Mouse (Mus musculus): ENCODE data around the gene Tspan4.

The Tspan4 gene

DNA sequence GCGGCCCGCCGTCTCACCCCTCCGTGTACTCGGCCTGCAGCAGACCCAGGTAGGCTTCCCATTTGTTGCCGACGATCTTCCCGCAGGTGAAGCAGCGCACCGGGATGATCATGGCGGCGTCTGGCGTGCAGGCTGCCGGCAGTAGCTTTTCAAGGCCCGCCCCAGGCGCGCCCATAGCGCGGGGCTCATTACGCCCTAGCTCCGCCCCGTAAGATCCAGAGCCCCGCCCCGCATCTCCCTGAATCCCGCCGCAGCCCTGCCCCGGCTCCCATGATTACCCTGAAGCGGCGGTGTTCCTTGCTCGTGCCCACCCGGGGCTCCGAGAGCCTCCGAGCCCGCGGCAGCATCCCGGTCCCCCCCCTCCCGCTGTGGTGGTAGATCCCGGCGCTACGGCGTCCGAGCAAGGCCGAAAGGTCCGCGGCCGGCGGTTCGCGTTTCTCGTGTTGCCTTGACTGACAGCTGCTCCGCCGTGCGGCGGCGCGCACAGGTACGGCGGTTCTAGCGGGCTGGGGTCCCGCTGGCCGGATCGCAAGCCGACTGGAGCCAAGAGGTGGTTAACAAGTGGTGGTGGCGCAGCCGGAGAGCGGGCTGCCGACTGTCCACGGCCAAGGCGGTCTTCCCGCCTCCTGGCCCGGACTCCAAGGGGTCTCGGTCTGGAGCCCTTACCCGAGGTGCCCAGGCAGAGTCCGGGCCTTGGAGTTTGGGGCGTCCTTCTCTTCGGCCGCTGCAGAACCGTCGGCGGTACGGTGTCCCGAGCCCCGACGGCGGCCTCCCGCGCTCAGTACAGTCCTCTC lies at the start of gene Tspan4, which contains the start of gene Polr2l:
Gene Tspan4, plus strand, starts transcription at position 230 of the 794 bp plus-strand sequence.
Gene Polr2l, minus strand, starts transcription at position 122 of the 794 bp plus-strand sequence.
- peak; percentile 68 for ATAC-seq (ENCODE audit: low TSS enrichment)

DNA sequence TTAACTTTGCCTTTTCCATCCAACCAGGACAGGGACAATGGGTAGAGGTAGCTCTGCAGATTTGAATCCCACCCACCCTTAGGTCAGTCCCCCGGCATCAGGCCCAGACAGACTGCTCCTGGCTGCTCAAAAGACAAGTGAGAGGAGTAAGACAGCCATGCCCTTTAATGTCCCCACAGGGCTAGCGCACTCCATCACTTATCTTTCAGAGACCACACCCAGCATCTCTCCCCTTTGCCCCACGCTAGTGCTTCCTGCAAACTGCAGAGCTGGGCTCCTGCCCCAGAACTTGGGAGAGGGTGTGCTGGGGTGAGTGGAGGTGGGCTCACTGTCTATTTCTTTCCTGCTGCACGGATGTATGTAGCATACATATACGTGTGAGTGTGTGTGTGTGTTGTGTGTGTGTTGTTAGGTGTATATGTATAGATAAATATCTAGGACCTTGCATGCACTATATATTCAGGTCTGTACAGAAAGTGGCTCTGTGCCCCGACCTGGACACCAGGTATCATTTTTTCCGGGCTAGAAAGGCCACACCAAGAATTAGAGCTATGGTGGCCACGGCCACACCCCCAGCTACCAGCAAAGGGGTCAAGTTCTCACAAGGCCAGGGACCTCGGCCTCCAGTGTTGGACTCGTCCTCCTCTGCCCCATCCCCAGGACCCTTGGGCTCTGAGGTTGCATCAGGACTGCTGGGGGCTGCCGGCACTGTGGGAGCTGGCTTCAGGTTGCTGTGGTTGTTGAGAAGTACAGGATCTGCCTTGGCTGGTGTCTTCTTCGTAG lies 47.9 kb upstream of the Tspan4 start:
- ATAC-seq (ENCODE audit: low TSS enrichment), result no peak

DNA sequence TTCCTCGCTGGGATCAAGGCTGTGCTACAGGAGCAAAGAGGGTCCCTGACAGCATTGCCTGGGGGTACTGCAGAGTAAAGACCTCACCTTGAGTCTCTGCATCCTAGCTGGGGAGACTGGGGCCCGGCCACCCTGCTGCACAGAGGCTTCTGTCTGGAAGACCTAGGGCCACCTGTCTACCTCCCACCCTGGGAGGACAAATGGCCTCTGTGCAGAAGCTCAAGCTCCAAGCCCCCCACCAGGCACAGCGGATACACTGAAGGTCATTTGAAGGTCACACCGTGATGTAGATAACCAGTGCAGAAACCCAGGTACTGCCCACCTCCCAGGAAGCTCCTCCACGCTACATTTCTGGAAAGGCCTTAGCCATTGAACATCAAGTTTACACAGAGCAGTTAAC lies 46.3 kb upstream of the Tspan4 start:
- no peak for ATAC-seq (ENCODE audit: low TSS enrichment)

DNA sequence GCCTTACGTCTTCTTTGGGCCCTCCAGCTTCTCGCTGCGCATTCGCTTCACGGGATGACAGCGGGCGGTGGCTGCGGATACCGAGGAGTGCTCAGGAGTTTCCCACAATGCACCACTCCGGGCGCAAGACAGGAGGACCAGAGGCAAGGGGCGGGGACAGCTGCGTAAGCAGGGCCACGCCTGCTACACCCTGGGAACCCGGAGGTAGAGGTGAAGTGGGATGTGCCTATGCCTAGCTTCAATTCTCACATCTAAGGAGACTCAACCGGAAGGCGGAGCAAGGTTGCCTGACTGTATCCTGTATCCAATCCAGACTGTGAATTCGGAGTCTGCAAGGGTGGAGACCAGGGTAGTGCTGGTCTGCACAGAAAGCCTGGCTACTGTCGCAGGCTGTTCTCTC lies 45.7 kb upstream of the Tspan4 start, which contains the start of gene Cend1:
Gene Cend1, minus strand, starts transcription at position 182 of the 400 bp plus-strand sequence.
- peak; percentile 89 for ATAC-seq (ENCODE audit: low TSS enrichment)

DNA sequence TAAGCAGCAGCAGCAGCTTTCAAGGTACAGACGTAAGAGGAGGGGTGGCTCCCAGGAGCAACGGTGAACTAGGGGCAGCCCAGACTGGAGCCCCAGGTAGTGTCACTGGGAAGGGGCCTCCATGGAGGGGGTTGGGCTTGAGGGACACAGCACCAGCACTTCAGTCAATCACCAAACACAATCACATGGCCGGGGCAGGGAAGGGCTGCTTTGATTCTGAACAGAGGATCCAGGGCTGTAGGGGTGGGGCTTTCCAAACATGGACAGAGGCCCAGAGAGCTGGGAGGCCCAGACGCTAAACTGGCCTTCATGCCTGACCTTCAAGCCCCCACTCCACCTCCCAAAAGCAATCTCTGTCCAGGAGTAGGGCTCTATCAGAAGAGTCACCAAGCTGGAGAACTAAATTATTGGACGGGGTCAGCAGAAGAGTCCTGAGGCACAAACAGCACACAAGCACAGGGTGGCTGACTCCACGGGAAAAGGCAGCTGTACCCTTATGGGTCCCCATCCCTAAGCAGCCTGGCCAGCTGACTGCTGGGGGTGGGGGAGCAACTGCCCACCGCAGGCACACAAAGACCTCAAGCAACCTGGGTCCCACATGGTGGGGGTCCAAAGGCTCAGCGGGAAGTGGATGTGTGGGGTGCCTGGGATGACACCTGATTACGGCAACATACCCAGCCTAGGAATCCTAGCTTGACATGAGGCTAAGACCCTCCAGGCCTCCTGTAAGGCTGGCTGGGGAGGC lies 45.0 kb upstream of the Tspan4 start:
- no peak for ATAC-seq (ENCODE audit: low TSS enrichment)

DNA sequence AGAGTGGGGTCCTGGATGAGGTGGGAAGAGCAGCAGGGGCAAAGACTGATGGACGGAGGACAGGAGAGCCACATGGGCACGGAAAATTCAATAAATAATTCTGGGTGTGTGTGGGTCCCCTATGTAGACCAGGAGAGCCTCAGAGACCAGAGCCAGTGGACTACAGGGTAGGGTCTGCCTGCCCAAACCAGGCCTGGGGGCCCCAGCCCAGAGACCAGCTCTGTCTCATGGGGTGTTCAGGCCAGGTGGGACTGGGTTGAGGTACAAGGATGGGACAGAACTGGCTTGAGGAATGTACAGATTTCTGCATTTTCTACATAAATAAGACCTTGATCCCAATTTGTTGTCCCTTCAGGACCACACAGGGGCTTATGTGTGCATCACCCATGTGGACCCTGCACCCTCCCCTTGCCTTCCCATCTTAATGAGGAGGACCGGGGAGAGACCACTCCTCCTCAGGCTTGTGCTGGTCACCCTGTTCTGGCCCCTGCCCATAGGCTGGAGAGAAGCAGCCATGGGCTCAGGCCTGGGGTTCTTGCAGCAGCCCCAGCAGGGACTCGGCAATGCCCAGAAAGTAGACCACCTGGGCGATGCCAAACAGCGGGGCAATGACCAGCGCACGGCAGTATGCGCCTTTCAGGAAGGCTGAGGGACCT lies 44.3 kb upstream of the Tspan4 start:
- ATAC-seq (ENCODE audit: low TSS enrichment), result no peak

DNA sequence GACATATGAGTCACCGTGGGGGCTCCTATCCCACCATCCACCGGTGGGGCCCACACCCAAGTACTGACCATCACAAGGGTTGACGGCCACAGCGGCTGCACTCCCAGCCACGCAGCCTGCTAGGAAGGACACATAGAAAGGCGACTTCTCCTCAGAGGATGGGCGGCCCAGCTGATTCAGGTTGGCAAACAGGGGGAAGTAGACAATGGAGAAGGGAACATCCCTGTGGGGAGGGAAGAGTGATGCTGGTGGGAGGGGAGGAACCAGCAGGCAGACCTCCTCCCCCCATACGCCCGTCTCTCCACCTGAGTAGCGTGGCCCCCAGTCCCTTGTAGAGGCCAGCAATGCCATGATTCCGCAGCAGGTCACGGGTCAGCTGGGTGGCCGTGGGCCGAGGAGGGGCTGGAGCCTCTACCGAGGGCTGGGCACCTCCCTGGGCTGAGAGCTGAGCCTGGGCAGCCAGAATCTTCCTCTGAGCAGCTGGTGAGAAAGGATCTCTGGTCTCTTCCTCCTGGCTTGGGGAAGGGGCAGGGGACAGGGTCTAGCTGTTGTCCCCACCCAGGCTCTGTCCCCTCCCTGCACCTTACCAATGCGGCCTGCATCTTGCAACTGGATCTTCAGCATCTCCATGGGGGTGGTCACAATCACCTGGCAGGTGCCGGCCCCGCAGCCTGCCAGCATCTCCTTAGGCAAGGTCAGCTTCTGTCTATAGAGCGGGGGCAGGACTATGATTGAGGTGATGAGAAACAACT lies 43.4 kb upstream of the Tspan4 start:
- ATAC-seq (ENCODE audit: low TSS enrichment), result no peak

DNA sequence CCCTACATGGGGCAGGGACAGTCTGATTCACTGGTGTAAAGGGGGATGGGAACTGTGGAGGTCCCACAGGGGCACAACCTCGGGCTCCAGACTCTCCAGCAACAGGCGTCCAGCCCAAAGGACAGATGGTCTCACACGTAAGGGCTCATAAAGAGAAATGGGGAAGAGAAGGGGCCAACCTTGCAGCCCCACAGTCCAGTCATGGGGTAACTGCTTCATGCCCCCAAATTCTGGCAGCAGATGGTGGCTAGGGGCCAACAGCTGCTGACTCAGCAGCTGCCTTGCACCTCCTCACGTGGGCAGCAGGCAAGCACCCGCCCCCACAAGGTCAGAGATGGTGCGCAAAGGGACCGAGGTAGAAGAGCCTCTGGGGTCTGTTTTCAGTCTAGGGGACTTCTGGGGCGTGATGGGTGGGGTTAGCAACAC lies 42.8 kb upstream of the Tspan4 start:
- no peak for ATAC-seq (ENCODE audit: low TSS enrichment)

DNA sequence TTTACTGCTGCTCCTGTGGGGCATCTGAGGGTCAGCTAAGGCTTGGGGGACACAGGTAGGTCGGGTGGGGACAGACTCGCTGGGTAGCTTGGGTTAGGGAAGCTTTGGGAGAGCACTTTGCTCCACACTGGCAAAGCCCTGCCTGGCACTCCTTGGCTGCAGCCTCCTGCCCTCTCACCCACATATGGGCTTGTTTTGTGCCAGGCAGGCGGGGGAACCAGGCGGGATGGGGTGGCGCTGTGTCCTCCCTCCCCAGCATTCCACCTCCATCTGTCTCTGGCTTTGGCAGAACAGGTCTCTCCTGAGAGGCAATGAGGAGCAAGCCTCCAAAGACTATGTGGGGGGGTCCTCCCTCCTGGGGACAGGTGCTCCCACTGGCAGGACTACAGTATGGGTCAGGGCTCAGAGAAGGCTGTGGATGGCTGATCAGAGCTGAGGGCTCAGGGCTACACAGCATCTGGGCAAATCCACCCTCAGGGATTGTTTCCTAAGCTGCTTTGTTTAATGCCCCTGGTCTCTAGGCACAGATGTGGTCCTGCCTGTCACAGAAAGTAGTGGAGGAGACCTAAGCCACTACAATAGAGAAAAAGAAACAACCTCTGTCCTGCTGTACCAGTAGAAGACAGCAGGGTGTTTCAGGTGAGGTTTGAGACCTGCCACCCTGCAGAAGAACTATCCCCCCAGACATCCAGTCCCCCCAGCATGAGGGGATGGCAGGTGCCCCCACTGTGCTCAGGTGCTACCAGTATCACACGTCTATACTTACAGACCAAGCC lies 42.1 kb upstream of the Tspan4 start:
- no peak for ATAC-seq (ENCODE audit: low TSS enrichment)

DNA sequence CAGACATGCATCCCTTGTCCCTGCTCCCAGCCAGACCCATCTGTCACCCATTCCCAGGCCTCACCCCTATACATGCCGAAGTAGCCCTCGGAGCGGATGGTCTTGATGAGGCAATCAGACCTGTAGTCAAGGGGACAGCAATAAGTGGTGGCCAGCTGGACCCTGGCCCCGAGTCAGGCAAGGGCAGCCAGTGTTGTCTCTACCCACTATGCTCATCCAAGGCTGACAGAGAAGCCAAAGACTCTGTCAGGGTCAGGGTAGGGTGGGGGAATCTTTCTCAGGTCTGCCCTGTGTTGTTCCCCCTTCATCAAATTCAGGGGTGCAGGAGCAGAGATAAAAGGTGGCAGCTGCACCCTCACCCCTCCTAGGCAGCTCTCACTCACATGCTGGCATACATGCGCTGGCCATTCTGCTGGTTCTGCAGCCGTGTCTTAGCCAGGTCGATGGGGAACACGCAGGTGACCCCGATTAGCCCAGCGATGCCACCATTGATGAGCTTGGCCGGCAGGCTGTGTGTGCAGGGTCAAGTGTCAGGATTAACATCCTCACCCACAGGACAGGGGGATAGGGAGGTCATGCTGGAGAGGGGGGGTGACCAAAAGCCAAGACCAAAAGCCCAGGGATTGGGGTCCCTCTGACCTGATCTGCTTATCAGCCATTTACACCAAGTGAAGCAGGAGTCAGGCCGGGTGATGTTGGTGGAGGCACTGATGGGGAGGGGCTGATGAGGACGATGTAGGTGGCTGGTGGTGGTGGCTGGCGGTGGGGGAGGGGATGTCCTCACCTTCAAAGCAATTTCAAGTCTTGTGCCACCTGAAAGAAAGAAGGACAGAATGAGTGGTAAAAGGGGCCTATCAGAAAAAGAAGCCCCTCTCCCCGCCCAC lies 41.3 kb upstream of the Tspan4 start:
- no peak for ATAC-seq (ENCODE audit: low TSS enrichment)

DNA sequence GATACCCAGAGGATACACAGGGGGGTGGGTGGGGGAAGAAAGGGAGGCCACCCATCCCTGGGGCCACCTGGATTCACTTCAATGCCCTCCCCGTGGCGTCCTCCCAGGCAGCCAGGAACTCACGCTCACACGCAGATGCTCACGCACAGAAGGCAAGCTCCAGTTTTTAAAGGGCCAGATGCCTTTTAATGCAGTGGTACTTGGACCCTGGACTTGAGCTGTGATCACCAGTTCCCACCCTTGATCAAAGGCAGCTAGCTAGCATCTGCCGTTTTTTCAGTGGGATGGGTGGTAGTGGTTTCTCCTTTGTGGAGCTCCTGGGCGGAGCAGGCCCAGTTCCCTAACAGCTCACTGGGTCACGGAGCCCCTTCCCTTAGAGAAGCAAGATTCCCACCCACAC lies 40.6 kb upstream of the Tspan4 start:
- peak; percentile 33; the same call in 1 of the 2 replicates for ATAC-seq (ENCODE audit: low TSS enrichment)

DNA sequence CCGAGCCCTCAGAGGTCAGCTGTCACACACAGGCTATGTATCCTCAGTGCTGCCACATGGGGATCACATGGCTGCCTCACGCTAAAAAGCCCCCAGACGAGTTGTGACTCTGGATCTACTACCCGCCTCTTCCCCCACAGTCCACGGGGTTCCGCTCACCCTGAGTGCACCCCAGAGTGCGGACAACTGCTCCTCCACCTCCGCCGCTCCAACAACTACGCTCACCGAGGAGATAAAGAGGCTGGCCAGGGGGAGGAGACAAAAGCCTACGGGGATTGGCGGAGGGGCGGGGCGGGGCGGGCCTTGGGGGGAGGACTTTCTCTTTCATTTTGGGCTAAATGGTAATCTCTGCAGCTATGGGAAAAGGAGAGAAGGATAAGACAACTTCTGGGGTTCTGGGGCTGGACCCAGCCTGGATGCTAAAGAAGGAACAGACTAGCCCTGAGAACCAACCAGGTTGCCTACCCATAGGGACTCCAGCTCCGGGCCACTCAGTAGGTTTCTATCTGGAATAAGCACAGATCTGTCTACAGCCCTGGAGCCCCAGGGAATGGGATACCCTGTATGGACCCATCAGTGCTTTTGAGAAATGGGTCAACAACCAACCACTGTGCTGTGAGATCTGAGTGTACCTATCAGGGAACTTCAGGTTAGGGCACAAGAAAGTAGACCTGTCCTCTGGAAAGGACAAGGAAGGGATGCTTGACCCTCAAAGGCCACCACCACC lies 39.7 kb upstream of the Tspan4 start:
- peak; percentile 34; the same call in 1 of the 2 replicates for ATAC-seq (ENCODE audit: low TSS enrichment)

DNA sequence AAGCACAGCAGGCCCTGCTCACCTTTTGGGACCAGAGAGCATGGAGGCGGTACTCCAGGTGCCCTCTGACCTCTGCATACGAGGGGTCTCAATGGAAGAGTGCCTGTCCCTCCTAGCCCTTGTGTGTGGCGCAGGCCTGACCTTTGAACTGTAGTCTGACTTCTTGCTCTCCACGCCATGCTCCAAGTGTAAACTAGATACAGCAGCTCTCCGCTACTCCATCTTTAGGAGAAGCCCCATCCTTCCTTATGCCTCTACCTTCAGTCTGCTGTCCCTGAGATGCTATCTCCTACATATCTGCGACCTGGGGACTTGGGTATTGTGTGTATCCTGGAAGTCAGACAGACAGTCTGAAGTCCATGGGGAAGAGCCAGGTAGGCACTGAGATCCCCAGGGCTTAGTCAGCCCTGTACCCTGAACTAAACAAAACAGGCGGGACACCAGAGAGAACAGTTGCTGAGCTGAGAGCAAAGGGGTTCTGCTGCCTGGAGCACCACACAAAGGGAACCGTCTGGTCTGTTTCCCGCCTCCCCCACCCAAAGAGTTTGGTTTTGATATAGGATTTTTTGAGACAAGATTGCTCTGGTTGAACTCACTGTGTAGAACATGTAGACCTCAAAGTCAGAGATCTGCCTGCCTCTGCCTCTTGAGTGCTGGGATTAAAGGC lies 39.1 kb upstream of the Tspan4 start:
- ATAC-seq (ENCODE audit: low TSS enrichment), result no peak

DNA sequence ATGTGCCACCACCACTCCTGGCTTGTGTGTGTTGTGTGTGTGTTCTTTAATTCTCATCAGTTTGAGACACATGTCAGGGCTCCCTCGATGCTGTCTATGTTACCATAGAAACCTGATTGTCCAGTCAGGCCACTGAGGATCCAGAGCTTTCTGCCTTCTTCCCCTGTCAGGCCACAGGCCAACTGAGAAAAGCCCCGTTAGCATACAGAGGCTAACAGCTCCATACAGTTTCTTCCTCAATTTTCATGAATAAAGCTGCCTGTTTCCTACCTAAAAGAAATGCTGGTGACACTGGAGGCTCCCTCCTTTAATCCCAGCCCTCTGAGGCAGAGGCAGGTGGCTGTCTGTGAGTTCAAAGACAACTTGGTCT lies 38.5 kb upstream of the Tspan4 start:
- ATAC-seq (ENCODE audit: low TSS enrichment), result no peak

DNA sequence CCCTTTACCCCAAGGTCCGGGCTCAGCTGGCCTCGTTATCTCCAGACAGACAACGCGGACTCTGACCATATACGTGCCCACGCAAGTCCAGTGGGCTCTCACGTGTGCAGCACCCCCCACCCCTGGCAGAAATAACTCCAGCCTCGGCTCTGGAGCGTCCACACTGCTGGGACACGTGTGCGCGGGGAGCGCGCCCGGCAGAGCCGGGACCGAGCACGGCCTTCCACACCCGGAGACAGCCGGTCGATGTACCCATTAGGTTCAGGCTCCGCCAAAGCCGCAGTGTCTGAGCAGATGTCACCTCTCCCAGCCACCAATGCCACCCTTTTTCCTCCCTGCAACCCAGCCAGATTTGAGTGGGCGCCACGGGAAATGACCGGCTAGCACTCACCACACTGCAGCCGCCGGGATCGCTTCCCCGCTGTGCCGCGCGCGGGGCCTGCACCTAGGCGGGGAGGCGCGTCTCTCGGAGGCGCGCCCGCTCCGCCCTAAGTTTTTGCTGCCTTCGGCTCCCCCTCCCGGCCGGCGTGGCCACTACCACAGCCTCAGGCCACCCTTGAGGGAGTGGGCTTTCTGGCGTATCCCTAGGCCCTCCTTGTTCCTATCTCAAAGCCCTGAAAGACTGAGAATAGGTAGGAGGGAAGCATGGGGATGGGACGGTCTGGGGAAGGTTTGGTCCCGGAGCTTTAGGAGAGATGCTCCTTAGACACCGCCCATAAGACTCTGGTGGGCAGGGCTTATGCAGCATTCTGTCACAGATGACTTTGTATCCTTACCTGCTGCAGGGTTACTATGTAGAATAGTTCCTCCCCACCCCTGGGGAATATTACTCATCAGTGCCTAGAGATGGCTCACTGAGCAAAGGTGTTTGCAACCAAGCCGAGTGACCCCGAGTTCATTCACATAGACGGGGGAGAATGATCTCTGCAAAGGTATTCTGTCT lies 37.6 kb upstream of the Tspan4 start, which contains the start of gene Slc25a22:
Gene Slc25a22, minus strand, starts transcription at position 715 of the 943 bp plus-strand sequence.
- peak; percentile 60 for ATAC-seq (ENCODE audit: low TSS enrichment)

DNA sequence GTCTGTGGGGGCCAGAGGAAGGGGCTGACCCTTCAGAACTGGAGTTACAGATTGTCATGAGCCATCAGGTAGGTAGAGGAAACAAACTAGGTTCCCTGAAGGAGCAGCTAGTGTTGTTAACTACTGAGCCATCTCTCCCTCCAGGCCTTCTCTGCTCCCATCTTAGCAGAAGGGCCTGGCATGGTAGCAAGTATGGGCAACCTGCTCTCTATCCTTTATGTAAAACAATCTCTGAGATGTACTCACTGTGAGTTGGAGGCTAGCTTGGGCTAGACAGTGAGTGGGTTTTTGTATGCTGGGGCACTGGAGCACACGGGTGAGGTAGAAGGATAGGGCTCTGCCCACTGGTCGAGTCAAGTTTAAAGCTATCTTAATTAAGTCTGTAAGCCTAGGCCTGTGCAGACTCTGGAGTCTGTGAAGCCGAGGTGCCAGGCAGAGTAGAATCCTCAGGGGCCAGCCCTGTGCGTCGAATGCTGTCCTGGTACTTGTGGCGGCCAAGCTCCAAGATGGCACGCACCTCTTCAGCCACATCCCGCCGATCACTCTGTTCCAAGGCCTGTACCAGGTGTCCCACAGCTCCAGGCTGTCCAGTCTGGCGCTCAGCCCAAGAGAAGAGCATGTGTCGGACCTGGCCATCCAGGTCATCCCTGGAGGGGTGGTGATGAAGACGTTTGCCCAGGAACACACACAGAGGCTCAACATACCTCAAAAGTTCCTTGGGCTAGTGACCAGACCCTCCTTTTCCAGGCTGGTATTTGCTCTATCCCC lies 36.7 kb upstream of the Tspan4 start:
- ATAC-seq (ENCODE audit: low TSS enrichment), result no peak

All from frontal cortex, adult (tissue).